Mouse (Mus musculus) layer of hippocampus, adult 18-20 months (tissue): ENCODE results near the gene Ift46. TPM values are rescaled to one million over a fixed set of nuclear protein-coding genes. Genes with fewer than 3 reads are reported as not detected.

Source experiments
- DNase-seq, 2 experiments: peaks; one replicate each; pipeline ENCODE4 v3.0.0; 2022; ENCODE audit warnings: low spot score in 2 of 2
- long read RNA-seq: library from polyadenylated mRNA; stranded (forward); transcript quantifications from one replicate; pipeline ENCODE4 v2.0.0, GENCODE M21; 2021
- total RNA-seq, 2 experiments: library from RNA; stranded (reverse); gene quantifications; 2 replicates each; pipeline ENCODE4 v1.2.3; 2021

Ift46 gene
- 10 to 100 TPM; 65.2 to 78.9 TPM for total RNA-seq
- long read RNA-seq, full-length matches to known transcripts: 27 of 34 reads
- long read RNA-seq, partial matches to known transcripts: 1 of 34 reads
- long read RNA-seq, other reads (novel, unspliced or antisense): 6 of 34 reads

DNA sequence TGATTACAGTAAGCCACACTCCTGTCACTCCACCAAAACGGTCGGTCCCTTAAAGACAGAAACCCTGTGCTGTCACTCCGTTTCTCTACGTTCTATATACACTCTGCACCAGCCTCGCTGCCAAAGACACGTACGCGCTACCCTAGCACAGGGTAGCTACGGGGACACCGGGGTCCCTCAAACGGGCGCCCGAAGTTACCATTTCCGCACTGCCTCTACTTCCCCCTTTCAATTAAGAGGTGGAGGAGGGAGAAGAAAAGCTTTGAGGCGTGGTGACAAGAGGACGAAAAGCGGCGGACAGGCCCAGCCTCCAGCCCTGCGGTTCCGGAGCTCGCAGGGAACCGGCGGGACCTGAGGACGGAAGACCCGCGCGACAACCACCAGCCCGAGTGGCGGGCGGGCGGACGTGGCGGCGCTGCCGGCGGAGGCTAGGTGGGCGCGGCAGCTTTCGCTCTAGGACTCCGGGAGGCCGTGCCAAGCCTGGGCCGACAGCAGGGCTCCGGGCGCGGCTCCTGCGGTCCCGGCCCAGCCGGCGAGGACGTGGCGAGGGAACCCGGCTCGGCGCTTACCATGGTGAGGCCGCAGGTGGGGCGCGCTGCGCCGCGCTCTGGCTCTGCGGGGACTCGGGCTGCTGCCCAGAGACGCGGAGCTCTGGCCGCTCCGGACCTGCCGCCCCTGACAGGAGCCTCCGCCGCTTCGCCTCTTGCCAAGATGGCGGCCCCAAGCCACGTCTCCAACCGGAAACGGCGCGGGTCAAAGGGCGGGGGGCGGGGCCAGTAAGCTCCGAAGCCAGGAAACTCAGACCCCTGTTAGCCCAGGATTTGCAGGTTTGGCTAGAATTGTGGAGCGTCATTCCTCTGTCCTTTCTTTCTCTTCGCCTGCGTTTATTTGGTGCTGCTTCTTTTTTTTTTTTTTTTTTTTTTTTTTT, at the start of gene Ift46, which contains the start of gene Arcn1:
Ift46 (plus strand) TSS at position 808 of the 928 bp plus-strand sequence.
Arcn1 (minus strand) TSS at position 745 of the 928 bp plus-strand sequence.
- DNase-seq: peak; percentile 79 to 85

- DNase-seq: no peak
Observed at GRCm38 (mm10) chr9:44718937-44719631, 48.6 kb upstream of the Ift46 start.

- no peak for DNase-seq
Observed at GRCm38 (mm10) chr9:44719632-44720357, 47.9 kb upstream of the Ift46 start.

GRCm38 (mm10) chr9:44720358-44721153, 47.2 kb upstream of the Ift46 start:
- DNase-seq: no peak

DNA sequence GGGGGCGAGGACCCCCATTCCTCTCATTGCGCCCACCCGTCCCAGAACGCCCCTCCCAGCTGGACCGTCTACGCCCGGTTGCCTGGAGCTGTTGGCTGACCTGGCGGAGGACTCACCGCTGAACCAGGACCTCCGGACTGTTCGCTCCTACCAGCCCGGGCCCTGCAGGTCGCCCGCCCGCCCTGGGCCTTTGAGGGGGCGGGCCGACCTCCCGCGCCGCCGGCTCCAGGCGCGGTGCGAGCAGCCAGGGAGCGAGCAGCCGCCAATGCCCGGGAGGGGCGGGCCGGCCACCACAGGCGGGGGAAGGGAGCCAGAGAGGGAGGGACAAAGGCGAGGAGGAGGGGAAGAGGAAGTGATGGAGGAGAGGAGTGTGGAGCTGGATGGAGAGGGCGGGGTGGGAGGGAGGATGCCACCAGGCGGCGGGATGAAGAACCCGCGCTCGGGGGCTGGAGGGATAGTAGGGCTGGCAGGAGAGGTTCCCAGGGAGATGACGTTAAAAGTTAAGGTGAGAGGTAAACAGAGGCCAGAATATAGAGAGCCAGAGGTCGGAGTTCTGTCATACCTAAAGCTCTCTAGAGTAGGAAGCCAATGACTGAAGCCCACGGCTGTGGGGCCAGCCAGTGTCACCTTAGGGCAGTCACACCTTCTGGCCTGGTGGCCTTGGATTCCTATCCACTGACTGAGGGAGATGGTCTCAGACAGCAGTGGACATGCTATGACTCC, 46.4 kb upstream of the Ift46 start:
- peak; percentile 84 to 85 for DNase-seq

DNA sequence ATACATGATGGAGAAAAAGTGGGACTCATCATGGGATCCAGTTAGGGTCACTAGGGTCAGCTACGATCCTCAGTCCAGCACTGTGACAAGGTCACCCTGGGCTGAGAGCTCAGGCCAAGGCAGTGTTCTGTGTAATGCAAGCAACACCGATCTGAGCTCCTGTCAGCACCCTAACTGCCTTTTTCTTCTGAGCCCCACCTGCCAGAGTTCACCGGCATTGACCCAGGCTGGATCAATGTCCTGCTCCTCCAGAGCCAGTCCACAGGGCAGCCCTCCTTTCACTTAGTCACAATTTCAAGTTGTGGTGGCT, 45.9 kb upstream of the Ift46 start:
- no peak for DNase-seq

DNA sequence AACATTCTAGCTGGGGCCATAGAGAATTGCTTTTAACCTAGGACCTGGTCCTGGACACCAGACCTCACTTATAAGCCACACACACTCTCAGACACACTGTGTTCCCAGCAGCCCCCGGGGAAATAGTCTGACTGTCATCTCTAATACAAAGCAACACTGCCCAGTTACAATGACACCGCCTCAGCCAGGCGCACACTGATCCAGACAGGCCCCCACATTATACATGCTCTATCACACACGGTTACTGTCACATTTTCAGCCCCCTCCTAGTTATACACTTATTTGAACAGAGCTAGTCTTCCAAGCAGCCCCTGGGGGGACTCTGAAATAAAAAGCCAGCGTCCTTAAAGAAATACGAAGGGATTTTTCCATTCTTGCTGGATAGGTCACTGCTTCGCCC, 45.1 kb upstream of the Ift46 start:
- DNase-seq: no peak

- no peak for DNase-seq
Observed at GRCm38 (mm10) chr9:44723008-44723407, 44.7 kb upstream of the Ift46 start.

DNA sequence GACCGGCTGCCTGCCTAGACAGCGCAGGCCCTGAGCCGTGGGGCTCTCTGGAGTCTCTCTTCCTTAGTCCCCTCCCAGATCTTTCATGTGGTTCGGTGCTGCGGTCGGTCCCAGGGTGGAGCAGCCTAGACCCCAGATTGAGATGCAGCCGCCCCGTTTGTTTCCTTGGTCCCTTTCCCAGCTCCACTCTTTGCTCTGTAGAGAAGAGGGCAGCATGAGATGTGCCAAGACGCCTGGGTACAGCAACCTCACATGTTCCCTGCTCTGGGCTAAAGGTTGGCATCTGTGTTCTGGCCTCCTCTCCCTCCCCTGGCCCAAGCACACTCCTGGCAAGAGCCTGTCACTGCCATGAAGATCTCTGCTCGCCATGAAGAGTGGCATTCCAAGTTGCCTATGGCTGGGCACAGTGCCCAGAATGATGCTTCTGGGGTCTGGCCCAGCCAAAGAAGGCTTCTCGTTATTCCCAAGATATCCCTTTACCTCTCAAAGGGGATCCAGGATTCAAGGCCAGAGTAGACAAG, 44.1 kb upstream of the Ift46 start:
- no peak for DNase-seq

- peak in 1 of 2 experiments; percentile 67 for DNase-seq
Observed at GRCm38 (mm10) chr9:44724223-44724622, 43.5 kb upstream of the Ift46 start.

DNA sequence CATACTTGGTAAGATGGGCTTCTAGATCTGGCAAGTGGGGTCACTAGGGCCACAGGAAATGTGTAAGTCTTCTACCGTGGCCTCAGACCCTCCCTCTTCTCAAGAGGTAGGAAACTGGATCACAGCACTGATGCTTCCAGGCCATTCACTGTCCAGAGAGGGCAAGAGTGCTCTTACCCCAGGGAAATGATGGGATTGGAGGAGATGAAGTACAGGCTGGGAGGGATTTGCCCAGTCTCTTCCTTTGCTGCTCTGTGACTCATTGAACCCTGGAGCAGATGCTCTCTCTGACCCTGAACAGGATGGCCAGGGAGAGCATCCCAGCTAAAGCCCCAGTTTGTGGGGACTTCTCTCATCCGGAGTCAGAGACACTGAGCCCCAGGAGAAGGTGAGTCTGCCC, 43.0 kb upstream of the Ift46 start:
- no peak for DNase-seq

DNA sequence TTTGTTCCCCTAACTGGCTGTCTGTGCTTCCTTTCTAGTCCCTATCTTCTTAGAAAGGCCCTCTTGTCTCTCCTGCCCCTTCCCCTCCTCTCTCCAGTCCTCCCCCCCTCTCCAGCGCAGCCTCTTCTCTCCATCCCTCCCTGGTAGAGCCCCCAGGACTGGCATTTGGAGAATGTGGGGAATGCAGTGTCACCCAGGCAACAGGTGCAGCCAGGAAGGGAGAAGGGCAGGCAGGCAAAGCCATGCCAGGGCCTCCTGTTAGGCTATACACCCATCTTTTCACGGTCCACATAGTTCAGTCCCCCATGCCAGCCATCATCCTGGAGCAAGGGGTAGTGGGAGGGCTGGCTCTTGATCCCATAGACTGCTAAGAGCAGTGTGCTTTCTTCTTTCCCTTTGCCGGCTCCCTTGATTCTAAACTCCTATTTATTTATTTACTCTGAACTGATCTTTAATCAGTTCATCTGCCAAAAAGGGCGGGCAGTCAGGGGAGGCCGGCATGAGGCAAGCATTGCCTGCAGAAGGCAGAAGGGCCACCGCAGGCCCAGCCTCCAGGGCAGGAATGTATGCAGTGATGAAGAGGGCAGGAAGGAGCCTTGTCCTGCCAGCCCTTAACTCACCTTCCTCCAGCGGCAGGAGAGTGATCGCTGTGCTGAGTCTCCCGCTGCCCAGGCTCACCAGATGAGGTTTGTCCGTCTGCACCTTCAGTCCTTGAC, 41.1 kb upstream of the Ift46 start:
- no peak for DNase-seq

GRCm38 (mm10) chr9:44727441-44727840, 40.3 kb upstream of the Ift46 start:
- no peak for DNase-seq

DNA sequence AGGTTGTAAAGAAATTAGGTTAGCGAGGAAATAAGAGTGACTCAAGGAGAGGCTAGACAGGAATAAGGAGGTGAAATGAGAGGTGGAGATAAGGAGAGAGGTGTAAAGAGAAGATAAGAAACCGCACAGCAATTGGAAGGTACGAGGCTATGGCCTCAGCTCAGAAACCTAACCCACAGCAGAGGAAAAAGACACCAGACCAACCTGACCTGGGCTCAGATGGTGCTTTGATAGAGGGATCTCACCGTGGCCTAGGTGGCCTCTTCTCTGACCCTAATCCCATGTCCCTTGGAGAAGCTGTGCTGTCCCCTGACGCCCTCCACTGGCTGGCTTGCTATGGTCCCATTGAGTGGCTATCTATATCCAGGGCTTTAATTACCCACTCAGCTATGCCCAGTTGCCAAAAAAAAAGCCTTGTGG, 35.6 kb upstream of the Ift46 start:
- no peak for DNase-seq

GRCm38 (mm10) chr9:44732921-44733530, 34.7 kb upstream of the Ift46 start:
- DNase-seq: no peak

DNA sequence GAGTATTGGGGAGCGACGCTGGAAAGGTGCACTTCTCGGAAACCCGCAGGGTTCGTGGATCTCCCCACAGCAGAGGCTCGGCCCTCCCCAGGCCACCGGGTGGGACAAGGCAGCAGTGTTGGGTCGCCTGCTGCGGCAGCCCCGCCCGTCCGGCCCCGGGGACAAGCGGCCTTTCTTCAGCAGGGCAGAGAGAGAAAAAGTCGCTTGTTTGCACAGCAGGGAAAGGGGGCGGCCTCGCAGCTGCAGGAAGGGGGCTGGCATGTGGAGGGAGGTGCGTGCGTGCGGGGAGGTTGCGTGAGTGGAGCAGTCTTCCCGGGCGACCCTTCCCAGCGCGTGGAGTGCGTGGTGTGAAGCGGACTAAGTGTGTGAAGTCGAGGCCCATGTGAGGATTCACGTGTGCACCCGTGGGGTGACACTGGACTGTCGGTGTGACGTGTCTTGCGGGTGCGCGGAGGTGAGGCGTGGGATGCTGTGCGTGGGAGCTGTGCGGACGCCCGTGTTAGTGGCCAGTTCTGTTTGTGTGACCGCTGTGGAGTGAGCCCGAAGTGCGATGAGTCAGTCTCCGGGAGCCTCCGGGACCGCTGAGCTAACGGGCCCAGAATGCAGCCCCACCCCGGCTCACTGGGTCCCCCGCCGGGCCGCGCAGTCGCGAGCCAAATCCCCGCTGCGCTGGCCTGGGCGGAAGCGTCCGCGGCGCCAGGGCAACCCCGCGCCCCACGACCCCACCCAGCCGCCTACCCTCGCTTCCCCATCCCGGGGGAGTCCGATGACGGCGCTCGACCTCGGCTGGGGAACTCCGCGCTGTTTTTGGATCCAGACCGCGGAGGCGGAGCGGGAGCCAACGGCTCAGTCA, 33.8 kb upstream of the Ift46 start:
- peak in 1 of 2 experiments; percentile 46 for DNase-seq
